ENCODE assay signal across 10 mouse cellular contexts in genomic region chr7:133477933-133478332, GRCm38 (mm10).
DNase-seq lines count a peak whose midpoint lies in the region; ATAC-seq and TF ChIP-seq lines count a peak whose summit lies in the region.
"Had no signal": no experiment of that assay in that cellular context is flagged by ENCODE, and none has a peak within 500 bp of the region (broad histone marks: within the 10 kb centered on the region; RNA-seq: fewer than 3 reads in every experiment).

No protein-coding gene starts in this region.

- H3K4me2 ChIP-seq in embryonic facial prominence, embryonic 11.5 days (ENCODE audit: low read depth, low read length) = no peak overlapping the region
- H3K4me2 ChIP-seq in lung, postnatal 0 days (replicated peaks; ENCODE audit: low read depth, low read length) = no peak overlapping the region

- H3K9ac ChIP-seq in embryonic facial prominence, embryonic 11.5 days (replicated peaks; ENCODE audit: low read length) = no peak overlapping the region
- H3K9ac ChIP-seq in lung, postnatal 0 days (replicated peaks; ENCODE audit: low read depth) = no peak overlapping the region

- H3K36me3 ChIP-seq in embryonic facial prominence, embryonic 11.5 days (replicated peaks; ENCODE audit: control insufficient read depth, insufficient read depth, low read depth, low read length) = no peaks in the 10 kb centered on the region
- H3K36me3 ChIP-seq in embryonic facial prominence, embryonic 10.5 days (replicated peaks) = no peaks in the 10 kb centered on the region
- no peaks in the 10 kb centered on the region for H3K36me3 ChIP-seq in lung, postnatal 0 days (ENCODE audit: insufficient read depth, low read length)
- no peaks in the 10 kb centered on the region for H3K36me3 ChIP-seq in testis, adult 2 months (ENCODE audit: control insufficient read depth, insufficient read depth, low read length)

- no peak for TF ChIP-seq EP300 in lung, postnatal 0 days (IDR thresholded peaks at IDR 0.05)

- no peaks in the 10 kb centered on the region for H3K4me1 ChIP-seq in embryonic facial prominence, embryonic 11.5 days (ENCODE audit: control insufficient read depth, insufficient read depth, low read length)
- H3K4me1 ChIP-seq in embryonic facial prominence, embryonic 10.5 days = peaks cover 24% of the 10 kb centered on the region
- H3K4me1 ChIP-seq in lung, postnatal 0 days (ENCODE audit: insufficient read depth, low read depth, low read length) = no peaks in the 10 kb centered on the region
- H3K4me1 ChIP-seq in testis, adult 2 months (ENCODE audit: control insufficient read depth, insufficient read depth, low read length) = no peaks in the 10 kb centered on the region
- H3K4me1 ChIP-seq: megakaryocyte, embryonic 14.5 days had no signal

- 79% methylated on average over 5 of the region's 5 CpGs for WGBS in embryonic facial prominence, embryonic 11.5 days
- WGBS in embryonic facial prominence, embryonic 10.5 days = 74% methylated on average over 5 of the region's 5 CpGs
- WGBS in lung, postnatal 0 days = 77% methylated on average over 5 of the region's 5 CpGs

- no peaks in the 10 kb centered on the region for H3K9me3 ChIP-seq in embryonic facial prominence, embryonic 11.5 days (replicated peaks; ENCODE audit: control insufficient read depth, low read length)
- H3K9me3 ChIP-seq in embryonic facial prominence, embryonic 10.5 days = 0 out of 2 replicates have a peak, but pooled peaks cover 2% of the 10 kb centered on the region
- H3K9me3 ChIP-seq in lung, postnatal 0 days (ENCODE audit: low read length) = no peaks in the 10 kb centered on the region

- ATAC-seq in embryonic facial prominence, embryonic 11.5 days (replicated peaks; ENCODE audit: insufficient number of reproducible peaks, low FRiP score, low TSS enrichment, low read depth) = no peak
- no peak for ATAC-seq in lung, postnatal 0 days

- no peak overlapping the region for H3K4me3 ChIP-seq in embryonic facial prominence, embryonic 11.5 days (ENCODE audit: low read depth, low read length)
- H3K4me3 ChIP-seq in embryonic facial prominence, embryonic 10.5 days = no peak overlapping the region
- H3K4me3 ChIP-seq in lung, postnatal 0 days (ENCODE audit: low read depth, low read length) = no peak overlapping the region
- H3K4me3 ChIP-seq in testis, adult 2 months (ENCODE audit: control insufficient read depth, low read depth, low read length) = no peak overlapping the region
- H3K4me3 ChIP-seq: megakaryocyte, embryonic 14.5 days had no signal

- no peak for TF ChIP-seq POLR2A in brain, embryonic 14.5 days (IDR thresholded peaks at IDR 0.05; ENCODE audit: borderline replicate concordance, extremely low read depth, insufficient read depth, insufficient read length, poor library complexity, severe bottlenecking)
- no peak for TF ChIP-seq POLR2A in testis, adult 2 months (IDR thresholded peaks at IDR 0.05; ENCODE audit: control insufficient read depth, low read depth, low read length)

- peak; percentile 35; the same call in 1 of the 2 replicates for TF ChIP-seq CTCF in lung, postnatal 0 days (IDR thresholded peaks at IDR 0.05)
- TF ChIP-seq CTCF in brain, embryonic 14.5 days (IDR thresholded peaks at IDR 0.05; ENCODE audit: borderline replicate concordance, extremely low read depth, insufficient read depth, insufficient read length) = peak; percentile 41; the same call in 1 of the 2 replicates
- TF ChIP-seq CTCF in testis, adult 2 months (IDR thresholded peaks at IDR 0.05; ENCODE audit: control insufficient read depth, insufficient read depth, insufficient replicate concordance, low read depth, low read length) = peak; percentile 70; the same call in 1 of the 2 replicates

- peak; percentile 43 for DNase-seq in embryonic facial prominence, embryonic 11.5 days (ENCODE audit: low spot score)
- no peak for DNase-seq in embryonic facial prominence, embryonic 10.5 days (ENCODE audit: low spot score)
- no peak for DNase-seq in lung, postnatal 0 days (ENCODE audit: low spot score)
- no peak for DNase-seq in lung, postnatal 14 days
- no peak for DNase-seq in brain, embryonic 14.5 days (ENCODE audit: low read depth)
- no peak for DNase-seq in adrenal gland, postnatal 25 days
- no peak for DNase-seq in lung, adult 18-20 months
- DNase-seq: kidney, adult 2 months had no signal

- no peaks in the 10 kb centered on the region for H3K27me3 ChIP-seq in embryonic facial prominence, embryonic 11.5 days (ENCODE audit: control insufficient read depth, insufficient read depth, low read length)
- H3K27me3 ChIP-seq in embryonic facial prominence, embryonic 10.5 days (replicated peaks; ENCODE audit: low read depth, poor library complexity, severe bottlenecking) = no peaks in the 10 kb centered on the region
- no peaks in the 10 kb centered on the region for H3K27me3 ChIP-seq in lung, postnatal 0 days (replicated peaks; ENCODE audit: insufficient read depth, low read length)
- H3K27me3 ChIP-seq in testis, adult 2 months (ENCODE audit: control insufficient read depth, insufficient read depth, low read length) = no peaks in the 10 kb centered on the region

- no peak overlapping the region for H3K27ac ChIP-seq in embryonic facial prominence, embryonic 11.5 days (replicated peaks; ENCODE audit: low read depth, low read length)
- no peak overlapping the region for H3K27ac ChIP-seq in embryonic facial prominence, embryonic 10.5 days (replicated peaks)
- H3K27ac ChIP-seq in lung, postnatal 0 days (ENCODE audit: low read length) = no peak overlapping the region
- H3K27ac ChIP-seq in testis, adult 2 months (ENCODE audit: control insufficient read depth, insufficient read depth, low read depth, low read length) = no peak overlapping the region
